Mouse (Mus musculus) adrenal gland, postnatal 25 days (tissue): ENCODE results near the gene Lrrc8d. TPM values are rescaled to one million over a fixed set of nuclear protein-coding genes. Genes with fewer than 3 reads are reported as not detected.
"Not testable (repeated sequence)": the region's sequence is repeated elsewhere in the genome, so short reads cannot be mapped to it uniquely, and the experiment has no call there.

Experiments
- DNase-seq: peaks from one replicate; pipeline ENCODE4 v3.0.0; 2021; ENCODE audit warnings: mixed read lengths
- total RNA-seq: library from RNA; stranded (reverse); gene quantifications from 2 replicates; pipeline ENCODE4 v1.2.3, GENCODE M21; 2021

Gene Lrrc8d
- total RNA-seq, 1 experiment from 2014 or later: 124 TPM

DNA sequence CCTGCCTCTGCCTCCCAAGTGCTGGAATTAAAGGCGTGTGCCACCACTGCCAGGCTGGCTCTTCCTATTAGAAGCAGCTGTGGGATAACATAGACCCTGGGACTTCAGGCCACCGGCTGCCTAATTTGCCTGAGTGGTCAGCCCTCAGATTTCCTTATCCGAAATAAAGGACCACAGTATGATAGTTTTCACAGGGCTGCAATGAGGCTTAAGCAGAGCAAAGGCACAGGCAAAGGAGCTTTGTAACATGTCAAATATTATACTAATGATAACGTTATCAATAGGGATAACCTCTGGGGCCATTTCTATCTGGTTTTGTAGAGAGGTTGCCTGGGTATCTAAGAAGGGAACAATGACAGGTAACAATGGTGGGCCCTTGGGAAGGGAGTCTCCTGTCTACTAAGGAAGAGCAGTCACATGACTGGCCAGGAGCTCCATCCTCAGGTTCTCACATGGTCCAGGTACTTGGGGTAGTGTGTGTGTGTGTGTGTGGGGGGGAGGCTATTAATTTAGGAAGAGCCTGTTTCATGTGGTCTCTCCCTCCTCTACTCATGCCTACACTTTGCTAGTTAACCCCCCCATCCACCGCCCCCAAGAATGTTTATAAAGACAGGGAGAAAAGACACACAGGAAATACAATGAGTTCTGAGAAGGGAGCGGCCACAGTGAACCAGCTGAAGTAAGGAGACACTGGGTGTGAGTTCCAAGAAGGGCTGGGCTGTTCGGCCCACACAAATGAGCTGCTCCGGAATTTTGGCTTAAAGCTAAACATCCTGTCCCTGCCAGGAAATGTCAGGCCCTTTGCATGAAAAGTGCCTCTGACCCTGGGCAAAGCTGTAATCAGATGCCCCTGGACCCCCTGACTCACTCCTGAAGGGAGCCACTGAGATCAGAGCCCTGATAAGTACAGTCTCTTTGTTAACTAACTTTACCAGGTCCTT lies 159.3 kb downstream of the Lrrc8d start:
- peak; percentile 23 for DNase-seq

DNA sequence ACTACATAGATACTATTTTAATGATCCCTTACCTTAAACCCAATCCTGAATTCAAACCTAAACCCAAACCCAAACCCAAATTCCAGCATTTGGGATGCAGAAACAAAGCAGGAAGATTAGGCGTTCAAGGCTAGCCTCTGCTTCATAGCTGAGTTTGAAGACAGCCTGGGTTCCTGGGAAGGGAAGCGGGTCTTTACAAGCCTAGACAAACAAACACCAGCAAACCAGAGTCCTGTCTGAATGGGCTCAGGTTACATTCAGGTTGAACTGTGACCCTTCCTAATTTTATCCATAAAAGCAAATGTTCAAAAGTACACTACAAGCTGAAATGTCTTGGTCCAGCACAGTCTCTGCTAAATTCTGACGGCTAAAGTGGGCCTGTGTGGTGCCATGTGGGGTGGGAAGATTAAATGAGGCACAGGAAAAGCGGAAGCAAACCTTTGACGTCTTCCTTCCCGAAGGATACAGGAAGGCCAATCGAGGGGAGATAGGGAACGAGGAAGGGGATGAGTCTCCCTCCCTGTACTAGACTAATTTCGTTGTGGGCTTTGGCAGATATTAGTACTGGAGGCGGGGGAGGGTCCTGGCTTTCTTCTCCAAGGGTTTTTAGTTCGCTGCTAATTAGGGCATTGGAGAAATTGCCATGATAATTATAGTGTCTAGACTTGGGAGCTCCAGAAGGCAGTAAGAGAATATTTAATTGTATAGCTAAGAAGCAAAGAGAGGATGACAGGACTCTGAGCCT lies 160.1 kb downstream of the Lrrc8d start:
- no peak for DNase-seq

DNA sequence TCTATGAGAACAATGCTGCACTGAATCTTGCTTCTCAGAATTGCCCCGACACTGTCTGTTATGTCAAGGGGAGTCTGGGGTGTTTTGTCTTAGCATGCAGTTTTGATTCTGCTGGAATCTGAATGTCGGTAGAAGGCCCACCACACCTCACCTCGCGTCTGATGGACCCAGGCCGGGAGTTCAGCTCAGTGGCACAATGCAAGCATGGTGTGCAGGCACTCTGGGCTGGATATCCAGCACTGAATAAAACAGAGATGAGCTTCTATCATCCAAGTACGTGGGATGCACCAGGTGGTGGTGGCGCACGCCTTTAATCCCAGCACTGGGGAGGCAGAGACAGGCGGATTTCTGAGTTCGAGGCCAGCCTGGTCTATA lies 160.7 kb downstream of the Lrrc8d start:
- no peak for DNase-seq

DNA sequence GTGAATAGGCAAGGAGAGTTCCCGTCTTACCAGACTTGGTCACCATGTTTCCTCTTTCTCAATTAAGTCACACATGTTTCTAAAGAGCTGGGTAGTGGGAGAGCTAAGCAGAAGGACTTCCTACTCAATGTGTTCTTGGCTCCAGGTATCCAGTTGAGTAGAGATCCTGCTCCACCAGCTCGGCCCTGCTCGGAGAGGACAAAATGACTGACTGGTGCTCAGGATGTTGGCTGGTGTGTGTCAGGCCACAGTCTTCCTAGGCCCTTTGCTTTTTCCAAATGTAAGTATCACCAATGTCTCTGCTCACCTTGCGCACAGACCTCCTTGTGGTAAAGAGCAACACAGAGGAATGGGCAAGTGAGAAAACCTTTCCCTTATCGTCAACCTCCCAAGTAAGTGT lies 161.8 kb downstream of the Lrrc8d start:
- no peak for DNase-seq

DNA sequence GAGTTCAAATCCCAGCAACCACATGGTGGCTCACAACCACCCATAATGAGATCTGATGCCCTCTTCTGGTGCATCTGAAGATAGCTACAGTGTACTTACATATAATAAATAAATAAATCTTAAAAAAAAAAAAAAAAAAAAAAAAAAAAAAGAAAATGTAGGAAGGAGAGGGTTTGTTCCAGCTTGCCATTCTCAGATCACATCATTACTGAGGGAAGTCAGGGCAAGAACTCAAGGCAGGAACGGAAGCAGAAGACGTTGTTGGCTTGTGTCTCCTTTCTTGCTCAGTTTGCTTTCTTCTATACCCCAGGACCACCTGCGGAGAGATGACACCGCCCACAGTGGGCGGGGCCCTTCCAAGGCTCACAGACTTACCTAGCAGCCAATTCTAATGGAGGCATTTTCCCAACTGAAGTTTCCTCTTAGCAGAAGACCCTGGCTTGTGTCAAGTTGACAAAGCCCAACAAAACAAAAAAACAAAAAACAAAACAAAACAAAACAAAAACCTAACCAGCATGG lies 165.4 kb downstream of the Lrrc8d start:
- not testable (repeated sequence) for DNase-seq

DNA sequence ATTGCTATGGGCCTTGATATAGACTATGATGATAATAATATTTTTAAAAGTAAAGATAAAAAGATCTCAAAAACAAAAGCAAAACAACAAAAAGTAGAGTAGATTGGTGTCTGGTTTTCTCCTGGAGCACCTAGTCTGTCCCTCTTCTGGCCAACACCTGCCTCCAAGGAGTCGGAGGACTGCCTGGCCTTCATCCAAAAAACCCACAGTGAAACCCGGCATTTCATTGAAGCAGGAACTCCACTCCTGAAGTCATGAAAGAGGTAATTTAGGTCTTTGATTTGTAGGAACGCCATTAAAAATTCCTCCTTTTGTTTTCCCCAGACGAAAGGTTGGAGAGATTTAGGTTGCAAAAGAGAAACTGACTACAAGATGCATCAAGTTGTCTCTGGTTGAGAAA lies 167.7 kb downstream of the Lrrc8d start:
- no peak for DNase-seq

DNA sequence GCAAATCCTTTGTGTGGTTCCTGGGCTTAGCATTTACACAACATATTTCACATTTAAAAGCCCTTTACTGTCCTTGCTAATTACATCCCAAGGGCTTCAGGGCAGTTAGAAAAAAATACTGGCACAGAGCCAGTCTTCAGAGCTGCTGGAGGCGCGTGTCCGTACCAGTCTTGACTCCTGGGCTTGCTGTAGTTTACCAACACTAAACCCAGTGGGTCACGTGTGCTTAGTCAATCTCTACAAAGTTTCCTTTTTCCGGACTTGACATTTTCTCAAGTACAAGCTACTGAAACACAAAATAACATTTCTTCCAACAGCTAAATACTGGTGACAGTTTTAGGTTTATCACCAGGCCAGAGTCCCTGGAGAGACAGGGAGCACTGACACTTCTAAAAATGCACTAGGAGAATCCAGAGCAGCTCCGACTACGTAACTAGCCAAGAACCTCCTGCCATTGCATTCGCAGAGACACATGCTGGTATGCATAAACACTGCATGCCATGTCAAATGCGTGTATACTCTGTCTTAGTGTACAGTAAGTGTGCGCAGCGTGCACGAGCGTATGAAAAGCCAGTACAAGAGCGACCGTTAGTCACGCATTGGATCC lies 168.2 kb downstream of the Lrrc8d start:
- DNase-seq: no peak

DNA sequence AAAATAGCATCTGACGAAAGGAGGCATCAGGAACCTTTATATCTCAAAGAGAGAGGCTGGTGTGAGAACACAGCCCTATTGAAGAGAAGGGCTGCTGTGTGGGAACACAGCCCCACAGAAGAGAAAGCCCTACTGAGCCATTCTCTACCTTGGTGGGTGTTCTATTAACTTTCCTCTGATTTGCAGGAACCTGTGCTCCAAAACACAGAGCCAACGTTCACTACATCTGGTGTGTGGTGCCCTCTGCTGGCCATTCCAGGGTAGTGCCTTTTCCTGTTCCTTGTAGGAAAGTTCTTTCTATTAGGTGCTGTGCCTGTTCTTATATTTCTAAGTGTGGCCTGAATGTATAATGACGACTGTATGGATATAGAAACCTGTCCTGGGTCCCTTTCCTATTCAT lies 168.8 kb downstream of the Lrrc8d start:
- peak; percentile 87 for DNase-seq

DNA sequence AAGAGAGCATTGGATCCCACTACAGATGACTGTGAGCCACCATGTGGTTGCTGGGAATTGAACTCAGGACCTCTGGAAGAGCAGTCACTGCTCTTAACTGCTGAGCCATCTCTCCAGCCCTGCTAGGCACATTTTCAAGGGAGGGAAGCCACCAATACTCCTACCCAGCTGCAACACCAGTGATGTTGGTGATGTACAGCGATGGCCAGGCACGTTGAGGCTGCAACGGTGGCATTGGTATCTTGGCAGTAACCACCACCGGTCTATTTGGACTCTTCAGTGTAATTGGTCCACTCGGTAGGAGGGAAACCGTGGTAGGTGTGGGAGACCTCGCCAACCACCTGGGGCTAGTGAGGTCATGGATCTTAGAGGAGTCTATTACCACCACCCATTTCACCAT lies 170.0 kb downstream of the Lrrc8d start:
- no peak for DNase-seq

DNA sequence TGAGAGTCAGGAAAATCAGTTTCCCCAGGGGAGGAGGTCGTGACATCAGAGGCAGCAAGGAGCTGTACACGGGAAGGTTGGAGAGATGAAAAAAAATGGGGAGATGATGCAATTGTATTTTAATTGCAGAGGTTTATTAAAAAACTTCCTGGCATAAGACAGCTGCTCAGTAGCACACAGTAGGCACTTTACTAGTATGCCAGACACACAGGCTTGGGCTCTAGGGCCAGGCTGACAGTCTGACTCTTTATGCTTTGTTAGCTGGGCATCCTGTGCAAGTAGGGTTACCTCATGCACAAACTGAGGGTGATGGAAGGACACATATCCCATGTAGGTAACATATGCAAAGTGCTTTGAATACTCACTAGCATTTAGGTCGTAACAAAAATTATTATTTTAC lies 171.4 kb downstream of the Lrrc8d start:
- no peak for DNase-seq

DNA sequence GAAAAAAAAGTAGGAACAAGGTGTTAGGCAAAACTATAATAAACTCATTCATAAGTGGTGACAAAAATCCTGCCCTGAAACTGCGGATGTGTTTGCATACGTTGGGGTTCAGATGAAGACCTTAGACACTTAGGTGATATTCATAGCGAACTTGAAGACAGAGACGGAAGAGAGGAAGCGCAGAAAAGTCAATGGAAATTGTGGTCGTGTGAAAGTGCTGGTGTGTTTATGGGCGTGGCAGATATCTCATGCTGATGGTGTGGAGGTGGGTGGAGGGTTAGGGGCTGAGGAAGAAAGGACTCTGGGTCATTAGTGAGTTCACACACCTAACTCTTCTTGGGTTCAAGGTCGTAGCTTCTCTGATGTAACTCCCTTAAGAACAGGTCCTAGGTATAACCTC lies 172.4 kb downstream of the Lrrc8d start:
- no peak for DNase-seq

DNA sequence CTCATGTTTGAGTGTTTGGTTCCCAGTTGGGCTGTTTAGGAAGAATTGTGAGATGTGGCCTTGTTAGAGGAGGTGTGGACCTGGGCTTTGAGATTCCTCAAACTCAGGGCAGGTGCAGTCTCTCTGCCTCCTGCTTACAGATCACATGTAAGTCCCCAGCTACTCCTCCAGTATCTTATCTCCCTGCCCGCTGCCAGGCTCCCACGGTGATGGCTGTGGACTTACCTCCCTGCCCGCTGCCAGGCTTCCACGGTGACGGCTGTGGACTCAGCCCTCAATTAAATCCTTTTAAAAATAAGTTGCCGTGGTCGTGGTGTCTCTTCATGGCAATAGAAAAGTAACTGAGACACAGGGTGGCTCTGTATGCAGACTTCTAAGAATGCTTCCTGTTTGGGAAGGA lies 173.1 kb downstream of the Lrrc8d start:
- no peak for DNase-seq

DNA sequence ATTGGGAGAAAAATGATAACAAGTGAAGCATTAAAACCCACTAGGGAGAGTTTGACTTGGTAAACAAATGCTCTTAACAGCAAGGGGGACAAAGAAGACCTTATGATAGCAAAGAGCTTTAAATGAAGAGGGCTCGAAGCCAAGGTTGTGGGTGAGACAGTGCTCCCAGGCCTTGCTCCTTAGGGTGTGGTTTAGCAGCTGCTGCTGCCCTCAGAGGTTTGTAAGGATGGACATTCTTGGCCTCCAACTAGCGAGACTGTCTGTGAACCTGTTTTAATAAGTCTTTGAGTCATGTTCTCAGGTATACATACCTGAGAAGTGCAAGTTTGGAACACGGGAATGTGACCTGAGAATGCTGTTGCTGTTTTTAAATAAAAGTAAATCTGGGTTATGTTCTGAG lies 174.0 kb downstream of the Lrrc8d start:
- DNase-seq: no peak

DNA sequence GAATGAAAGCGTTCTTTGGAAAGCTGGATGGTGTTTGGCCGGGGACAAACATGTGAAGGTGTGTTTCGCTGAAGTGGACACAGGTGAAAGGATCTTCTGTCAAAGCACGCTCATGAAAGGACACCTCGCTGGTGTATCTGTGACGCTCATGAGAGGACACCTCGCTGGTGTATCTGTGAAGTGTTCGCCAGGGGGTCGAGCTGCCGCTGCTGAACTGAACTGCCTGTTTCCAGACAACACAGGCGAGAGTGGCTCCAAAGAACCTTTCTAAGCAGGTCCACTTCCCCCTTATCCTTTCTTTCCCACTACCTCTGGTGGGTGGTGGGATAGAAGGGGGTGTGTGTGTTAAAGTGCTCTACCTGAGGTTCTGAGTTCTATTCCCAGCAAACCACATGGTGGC lies 174.7 kb downstream of the Lrrc8d start:
- no peak for DNase-seq

DNA sequence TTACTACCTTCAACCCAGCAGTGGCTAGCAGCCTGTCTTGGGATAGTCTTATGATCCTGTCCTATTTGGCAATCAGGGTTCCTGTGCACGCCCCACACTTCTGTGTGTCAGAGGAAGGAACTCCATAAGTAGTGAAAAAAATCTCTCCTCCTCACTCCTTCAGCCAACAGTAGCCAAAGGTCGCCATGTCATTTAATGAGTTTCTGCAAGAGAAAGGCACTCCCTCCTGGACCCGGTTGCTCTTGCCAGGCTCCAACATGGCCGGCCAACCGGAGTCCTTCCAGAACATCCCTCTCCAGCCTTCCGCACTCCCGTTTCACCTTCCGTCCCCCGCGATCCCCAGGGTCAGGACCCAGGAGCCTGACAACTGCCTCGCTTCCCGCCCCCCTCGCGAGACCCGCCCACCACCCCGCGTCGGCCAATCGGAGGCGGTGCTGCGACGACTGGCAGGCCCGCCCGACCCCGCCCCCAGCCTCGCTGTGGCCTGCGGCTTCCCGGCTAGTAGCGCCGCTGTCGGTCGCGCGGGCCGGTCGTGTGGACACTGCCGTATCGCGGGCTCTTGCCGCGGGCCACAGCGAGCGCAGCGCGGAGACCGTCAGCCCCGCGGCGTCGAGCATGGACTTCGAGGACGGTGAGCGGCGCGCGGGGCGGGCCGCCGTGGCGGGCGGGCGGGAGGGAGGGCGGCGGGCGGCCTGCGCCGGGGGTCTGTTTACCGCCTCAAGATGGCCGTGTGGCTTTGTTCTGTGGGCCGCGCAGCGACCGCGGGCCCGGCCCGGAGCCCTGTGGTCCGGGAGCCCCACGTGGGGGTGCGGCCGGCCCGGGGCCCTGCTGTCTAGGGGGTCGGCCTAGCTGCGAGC lies 176.5 kb downstream of the Lrrc8d start, which contains the start of gene Zfp326:
Zfp326 (plus strand) TSS at position 498 of the 857 bp plus-strand sequence.
- DNase-seq: peak; percentile 95

DNA sequence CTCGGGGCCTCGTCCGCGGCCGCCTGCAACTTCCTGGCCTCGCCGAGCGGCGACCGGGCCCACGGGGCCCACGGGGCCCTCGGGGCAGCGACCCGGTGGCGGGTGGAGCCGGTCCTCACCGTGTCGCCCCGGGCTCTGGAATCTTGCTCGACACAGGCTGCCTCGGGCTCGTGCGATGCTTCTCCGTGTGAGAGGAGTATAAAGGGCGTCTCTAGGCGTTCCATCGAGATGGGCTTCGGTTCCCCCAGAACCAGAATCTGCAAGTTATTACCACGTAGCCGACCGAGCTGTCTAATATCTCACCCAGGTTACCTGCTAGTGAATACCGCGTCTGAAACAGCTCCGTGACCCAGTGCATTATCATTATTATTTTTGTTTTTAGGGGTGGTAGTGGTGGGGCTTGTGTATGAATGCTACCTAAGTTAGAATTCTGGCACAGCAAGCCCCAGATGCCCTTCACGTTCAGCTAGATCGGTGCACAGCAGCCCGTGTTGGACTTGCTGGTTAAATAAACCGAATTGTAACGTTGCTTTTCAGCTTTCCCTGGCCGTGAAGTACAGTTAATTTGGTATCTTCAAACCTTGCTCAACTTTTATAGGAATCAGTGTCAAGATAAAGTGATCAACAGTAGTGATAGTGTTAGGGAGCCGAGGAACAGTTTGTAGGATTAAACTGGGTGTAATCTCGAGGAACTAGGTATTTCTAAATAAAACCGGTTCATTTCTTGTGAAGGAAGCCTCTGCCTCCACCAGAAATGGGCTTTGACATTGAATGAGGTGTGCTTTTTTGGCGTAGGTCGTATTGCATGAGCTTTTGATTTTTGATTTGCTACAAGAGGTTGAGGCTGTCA lies 177.4 kb downstream of the Lrrc8d start:
- peak; percentile 40 for DNase-seq
